Mouse (Mus musculus) spleen, adult 18-20 months (tissue): ENCODE data around the gene Smgc.
A peak's percentile ranks its signal among the peaks of the same experiment; 100 is the strongest.
"Not testable (repeated sequence)": the region's sequence is repeated elsewhere in the genome, so short reads cannot be mapped to it uniquely, and the experiment has no call there.

Source experiments
- DNase-seq, 2 experiments: peaks; one replicate each; pipeline ENCODE4 v3.0.0; 2022; ENCODE audit warnings: mixed read lengths in 2 of 2

Gene Smgc

DNA sequence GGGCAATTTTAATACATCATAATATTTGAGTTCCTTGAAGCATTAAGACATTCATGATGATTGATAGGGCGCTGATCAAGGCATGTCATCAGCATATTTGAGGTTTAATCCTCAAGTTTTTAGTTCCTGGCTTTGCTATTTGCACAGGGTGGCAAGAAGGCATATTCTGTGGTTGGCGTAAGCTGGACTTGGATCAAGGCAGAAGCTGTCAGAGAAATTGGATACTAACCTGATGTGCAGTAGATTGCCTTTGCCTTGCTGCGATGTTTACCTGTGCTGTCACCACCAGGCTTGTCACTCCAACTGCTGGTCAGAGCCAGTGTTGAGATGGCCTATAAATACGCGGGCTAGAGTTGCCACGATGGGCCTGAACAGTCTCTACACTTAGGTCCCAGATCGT is at the start of gene Smgc:
Smgc (plus strand) TSS at position 301 of the 400 bp plus-strand sequence.
- DNase-seq: no peak

DNA sequence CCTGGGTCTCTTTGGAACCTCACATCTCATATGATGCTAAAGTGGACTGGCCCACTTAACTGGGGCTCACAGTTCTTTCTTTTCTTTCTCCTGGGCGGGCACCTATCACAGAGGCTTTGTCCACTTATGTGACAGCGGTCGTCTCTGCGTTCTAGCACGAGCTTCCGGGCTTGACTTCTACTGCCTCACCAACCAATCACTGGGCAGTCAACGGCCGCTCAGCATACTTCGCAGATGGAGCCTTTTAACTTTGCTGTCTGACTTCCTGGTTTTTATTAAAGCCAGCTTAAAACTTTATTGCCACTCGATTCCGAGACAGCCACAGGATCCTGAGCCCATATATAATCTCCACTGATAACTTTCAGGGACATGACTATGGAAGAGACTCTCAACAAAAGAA is 49.7 kb upstream of the Smgc start:
- DNase-seq: no peak

DNA sequence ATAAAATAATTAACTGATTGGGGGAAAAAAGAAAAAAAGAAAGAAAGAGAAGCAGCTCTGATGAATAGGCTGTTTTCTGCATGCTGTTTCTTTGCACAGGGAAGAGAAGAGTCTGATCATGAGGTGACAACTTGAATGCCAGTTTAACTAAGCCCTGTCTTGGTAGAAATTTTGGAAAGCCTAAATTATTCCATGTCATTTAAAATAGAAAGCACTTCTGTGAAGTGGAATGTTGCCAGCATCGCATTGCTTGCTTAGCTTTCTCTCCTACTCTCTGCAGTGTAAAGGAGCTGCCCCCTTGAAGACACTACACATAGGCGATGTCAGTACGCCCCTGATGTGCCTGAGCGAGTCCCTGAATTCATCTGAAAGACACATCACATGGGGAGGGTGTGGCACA is 31.6 kb upstream of the Smgc start:
- DNase-seq: no peak

DNA sequence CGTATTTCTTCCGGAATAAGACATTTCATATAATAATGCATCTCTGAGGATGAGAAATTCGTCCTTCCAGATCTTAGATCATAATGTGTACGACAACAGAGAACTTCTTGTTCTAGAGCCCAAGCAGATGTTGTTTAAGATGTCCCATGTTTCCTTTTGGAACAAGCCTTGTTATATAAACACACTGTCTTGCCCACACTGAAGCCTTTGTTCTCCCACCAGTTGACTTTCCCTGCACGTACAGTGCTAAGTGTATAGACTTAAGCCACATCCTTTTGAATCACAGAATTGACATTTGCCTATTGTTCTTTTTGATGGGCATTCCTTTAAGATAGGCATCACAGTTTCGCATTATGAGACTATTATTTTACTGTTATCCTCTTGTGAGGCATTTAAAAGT is 2.7 kb upstream of the Smgc start:
- DNase-seq: no peak

DNA sequence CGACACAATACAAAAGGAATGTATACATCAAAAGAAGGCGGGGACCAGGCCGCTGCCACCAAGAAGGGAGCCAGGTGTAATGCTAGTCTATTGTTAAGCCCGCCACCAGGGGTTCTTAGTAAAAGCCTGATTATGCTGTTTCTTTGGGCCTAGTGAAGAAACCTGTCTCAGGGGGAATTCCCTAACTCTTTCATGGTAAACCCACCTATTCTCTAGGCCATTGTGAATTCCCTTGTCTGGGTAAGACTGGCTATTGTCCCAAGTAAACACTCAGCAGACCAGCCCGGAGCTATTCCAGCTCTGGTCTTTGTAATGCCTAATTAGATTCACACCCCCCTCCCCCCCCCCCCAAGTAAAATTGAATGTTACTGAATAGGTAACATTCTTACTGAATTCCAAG is 26.1 kb downstream of the Smgc start:
- not testable (repeated sequence) for DNase-seq

DNA sequence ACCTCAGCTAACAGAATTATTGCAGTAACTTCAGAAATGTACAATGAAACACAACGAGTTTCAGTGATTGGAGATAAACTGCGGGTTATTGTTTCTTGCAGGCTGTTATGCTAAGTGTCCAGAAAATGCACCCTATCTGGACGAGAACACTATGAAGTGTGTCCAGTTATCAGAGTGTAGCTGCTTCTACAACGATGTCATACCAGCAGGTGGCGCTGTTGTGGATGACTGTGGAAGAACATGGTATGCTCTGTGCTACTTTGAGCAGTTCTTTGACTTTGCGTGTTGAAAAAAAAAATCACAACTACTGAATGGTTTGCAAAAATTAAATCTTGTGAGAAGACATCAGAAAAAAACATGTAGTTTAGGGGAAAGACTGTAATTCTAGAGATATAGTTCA is 62.2 kb downstream of the Smgc start:
- no peak for DNase-seq

DNA sequence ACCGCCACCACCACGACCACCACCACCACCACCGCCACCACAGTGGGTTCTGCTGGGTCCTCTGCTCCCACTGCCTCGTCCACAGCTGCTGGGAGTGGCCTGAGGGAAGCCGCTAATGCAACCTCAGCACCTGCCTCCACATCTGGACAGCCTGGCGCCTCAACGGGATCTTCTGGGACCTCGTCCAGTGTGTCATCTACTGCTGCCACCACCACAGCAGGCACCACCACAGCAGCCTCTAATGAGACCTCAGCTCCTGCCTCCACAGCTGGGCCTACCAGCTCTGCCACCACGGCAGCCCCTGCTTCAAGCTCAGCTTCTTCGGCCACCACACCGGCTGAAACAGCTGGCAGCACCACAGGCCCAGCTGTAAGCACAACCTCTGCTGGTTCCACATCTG is 69.0 kb downstream of the Smgc start:
- DNase-seq: peak; percentile 28 to 53
